Mouse (Mus musculus) neural tube, embryonic 11.5 days (tissue): ENCODE measurements at regions not wholly inside any gene's neighbourhood (a gene's known extent, or its start where the extent isn't known, plus 50 kb on each side); places are given as distances from the start of the nearest gene placed in this dataset.

Source experiments
- ATAC-seq: fragments of 200-750 bp; cut with Nextera tagmentation; 2 replicates; pipeline ENCODE4 v1.8.0; 2017; ENCODE audit warnings: moderate number of reproducible peaks, mild to moderate bottlenecking, moderate TSS enrichment, moderate library complexity; ENCODE audit not compliant: insufficient read depth, low FRiP score, low TSS enrichment
- DNase-seq: peaks from one replicate; pipeline ENCODE4 v3.0.0-alpha.2; 2015; ENCODE audit warnings: low spot score
- H3K27ac ChIP-seq: fragments of 300-500 bp; sonication (generic); 2 replicates; pipeline ENCODE4 v1.5.1; 2014; ENCODE audit warnings: low read depth, mild to moderate bottlenecking, low read length
- H3K27me3 ChIP-seq: fragments of 300-500 bp; sonication (generic); 2 replicates; pipeline ENCODE4 v1.6.1; 2014; ENCODE audit warnings: mild to moderate bottlenecking, low read length, mixed read lengths; ENCODE audit not compliant: control insufficient read depth, insufficient read depth
- H3K36me3 ChIP-seq: fragments of 300-500 bp; sonication (generic); 2 replicates; pipeline ENCODE4 v1.6.1; 2014; ENCODE audit warnings: mild to moderate bottlenecking, low read length, moderate library complexity, mixed read lengths; ENCODE audit not compliant: control insufficient read depth, insufficient read depth
- H3K4me1 ChIP-seq: fragments of 300-500 bp; sonication (generic); 2 replicates; pipeline ENCODE4 v1.6.1; 2014; ENCODE audit warnings: low read length, mixed read lengths; ENCODE audit not compliant: control insufficient read depth, insufficient read depth
- H3K4me2 ChIP-seq: fragments of 300-500 bp; sonication (generic); 2 replicates; pipeline ENCODE4 v1.6.1; 2014; ENCODE audit warnings: low read depth, mild to moderate bottlenecking, moderate library complexity
- H3K4me3 ChIP-seq: fragments of 300-500 bp; sonication (generic); 2 replicates; pipeline ENCODE4 v1.5.1; 2014; ENCODE audit warnings: low read depth, low read length
- H3K9ac ChIP-seq: fragments of 300-500 bp; sonication (generic); 2 replicates; pipeline ENCODE4 v1.6.1; 2014; ENCODE audit warnings: mild to moderate bottlenecking, low read length
- H3K9me3 ChIP-seq: fragments of 300-500 bp; sonication (generic); 2 replicates; pipeline ENCODE4 v1.6.1; 2016; ENCODE audit warnings: low read length; ENCODE audit not compliant: control insufficient read depth
- WGBS: fragments of 180-500 bp; shearing (Covaris S2); extraction: QIAGEN DNeasy Blood & Tissue Kit; methylation state at CpG from one replicate; pipeline ENCODE4 v1.1.7; 2014; 5-methylcytosine and 5-hydroxymethylcytosine counted together

DNA sequence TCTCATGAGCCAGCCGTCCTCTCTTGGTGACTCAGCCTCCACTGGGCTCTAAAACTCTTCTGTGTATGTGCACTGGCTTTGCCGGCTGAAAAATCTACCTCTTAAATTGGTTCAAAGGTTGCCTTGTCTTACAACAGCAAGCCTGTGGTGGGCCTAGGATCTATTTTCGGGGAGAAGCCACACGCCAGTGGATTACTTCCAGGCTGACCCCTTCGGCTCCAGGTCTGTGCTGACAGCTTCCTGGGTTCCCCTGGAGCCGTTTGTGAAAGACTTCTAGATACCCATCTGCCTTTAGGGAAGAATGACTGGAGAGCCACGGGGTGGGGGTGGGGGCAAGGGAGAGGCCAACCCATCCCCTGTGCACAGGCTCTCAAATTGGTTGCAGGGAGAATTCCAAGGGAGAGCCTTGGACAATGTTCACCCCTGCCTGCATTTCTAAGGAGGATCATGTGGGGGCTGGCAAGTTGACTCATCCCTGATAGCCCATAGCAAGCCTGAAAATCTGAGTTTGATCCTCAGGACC lies 90.3 kb downstream of the Smim20 start:
- Histone ChIP-seq H3K9ac (no peak overlapping the region), H3K36me3 (no peaks in the 10 kb centered on the region), H3K4me1 (no peaks in the 10 kb centered on the region), H3K4me2 (no peak overlapping the region), H3K27ac (no peak overlapping the region), H3K27me3 (no peaks in the 10 kb centered on the region), H3K9me3 (no peaks in the 10 kb centered on the region), H3K4me3 (no peak overlapping the region)
- ATAC-seq: no peak
- no peak for DNase-seq
- 71% methylated on average over 7 of the region's 7 CpGs for WGBS

DNA sequence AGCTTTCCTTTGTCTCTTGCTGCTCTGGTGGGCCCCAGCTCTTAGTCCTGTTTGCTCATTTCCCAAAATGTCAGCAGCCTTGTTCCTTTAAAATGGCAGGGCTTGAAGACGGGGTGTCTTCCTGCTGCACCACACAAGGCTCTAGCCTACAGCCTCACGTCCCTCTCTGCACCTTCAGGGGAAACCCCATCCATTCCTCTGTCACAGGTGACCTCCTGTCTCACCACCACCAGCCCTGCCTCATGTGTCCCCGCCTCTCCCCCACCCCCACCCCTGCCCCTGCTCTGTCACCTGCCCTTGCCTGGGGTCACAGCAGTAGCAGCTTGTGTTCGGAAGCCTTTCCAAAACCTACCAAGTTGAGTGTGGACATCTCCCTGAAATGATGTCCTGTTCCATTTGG lies 91.3 kb downstream of the Smim20 start:
- Histone ChIP-seq H3K9ac (no peak overlapping the region), H3K4me1 (no peaks in the 10 kb centered on the region), H3K27me3 (no peaks in the 10 kb centered on the region), H3K36me3 (no peaks in the 10 kb centered on the region), H3K9me3 (no peaks in the 10 kb centered on the region), H3K4me3 (no peak overlapping the region), H3K27ac (no peak overlapping the region), H3K4me2 (no peak overlapping the region)
- no peak for DNase-seq
- 65% methylated on average over 4 of the region's 4 CpGs for WGBS
- no peak for ATAC-seq

DNA sequence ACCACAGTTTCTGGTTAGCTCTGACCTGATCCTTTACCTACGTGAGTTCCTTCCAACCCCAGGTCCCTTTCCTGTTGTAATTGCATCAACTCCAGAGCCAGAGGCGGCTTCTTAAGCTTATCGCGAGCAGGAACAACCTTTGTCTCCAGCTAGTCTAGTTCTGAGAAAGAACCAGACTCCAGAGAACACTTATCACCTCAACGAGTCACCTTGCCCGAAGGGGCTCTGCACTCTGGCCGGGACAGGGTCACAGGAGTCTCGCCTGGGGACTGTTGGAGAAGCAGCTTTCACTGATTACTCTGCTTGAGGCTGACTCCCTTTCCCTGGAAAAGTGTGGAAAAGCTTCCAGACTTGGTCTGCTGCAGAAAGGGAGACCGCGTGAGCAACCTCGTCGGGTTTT lies 93.0 kb downstream of the Smim20 start:
- Histone ChIP-seq H3K36me3 (no peaks in the 10 kb centered on the region), H3K4me1 (no peaks in the 10 kb centered on the region), H3K27me3 (no peaks in the 10 kb centered on the region), H3K27ac (no peak overlapping the region), H3K9me3 (no peaks in the 10 kb centered on the region), H3K4me3 (no peak overlapping the region), H3K4me2 (no peak overlapping the region), H3K9ac (no peak overlapping the region)
- DNase-seq (no peak), ATAC-seq (no peak)
- 89% methylated on average over 12 of the region's 12 CpGs for WGBS

DNA sequence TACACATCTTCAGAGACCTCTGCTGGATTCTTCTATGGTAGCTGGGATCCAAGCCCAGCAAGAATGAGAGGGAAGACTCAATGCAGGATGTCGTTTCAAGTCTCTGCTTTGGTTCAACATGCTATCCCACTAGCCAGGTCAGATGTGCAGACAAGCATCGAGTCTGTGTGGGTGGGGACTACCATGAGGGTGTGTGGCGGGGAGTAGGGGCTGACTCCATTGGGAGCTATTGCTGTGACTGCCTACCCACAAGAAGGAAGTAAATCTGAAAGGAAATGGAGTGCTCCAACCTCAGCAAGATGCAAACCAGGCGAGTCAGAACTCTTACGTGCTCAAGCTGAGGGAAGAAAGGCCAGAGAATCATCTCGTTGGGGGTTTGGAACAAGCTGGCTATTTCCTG lies 94.4 kb downstream of the Smim20 start:
- no peak overlapping the region for H3K27ac ChIP-seq
- no peak overlapping the region for H3K4me2 ChIP-seq
- DNase-seq (no peak), ATAC-seq (no peak)
- no peak overlapping the region for H3K4me3 ChIP-seq
- no peaks in the 10 kb centered on the region for H3K9me3 ChIP-seq
- H3K27me3 ChIP-seq: no peaks in the 10 kb centered on the region
- H3K4me1 ChIP-seq: no peaks in the 10 kb centered on the region
- H3K36me3 ChIP-seq: no peaks in the 10 kb centered on the region
- H3K9ac ChIP-seq: no peak overlapping the region
- WGBS: 86% methylated on average over 6 of the region's 6 CpGs

GRCm38 (mm10) chr5:53363898-53364297 lies 97.0 kb downstream of the Smim20 start:
- Histone ChIP-seq H3K9me3 (no peaks in the 10 kb centered on the region), H3K36me3 (no peaks in the 10 kb centered on the region), H3K9ac (no peak overlapping the region), H3K4me2 (no peak overlapping the region), H3K27me3 (no peaks in the 10 kb centered on the region), H3K4me1 (no peaks in the 10 kb centered on the region), H3K27ac (no peak overlapping the region), H3K4me3 (no peak overlapping the region)
- WGBS: 70% methylated on average over 8 of the region's 8 CpGs
- DNase-seq: no peak
- no peak for ATAC-seq

GRCm38 (mm10) chr5:53366882-53367561 lies 98.9 kb upstream of the Rbpj start:
- Histone ChIP-seq H3K9me3 (no peaks in the 10 kb centered on the region), H3K9ac (no peak overlapping the region), H3K27me3 (no peaks in the 10 kb centered on the region), H3K27ac (no peak overlapping the region), H3K4me3 (no peak overlapping the region), H3K36me3 (no peaks in the 10 kb centered on the region), H3K4me2 (no peak overlapping the region), H3K4me1 (no peaks in the 10 kb centered on the region)
- DNase-seq (no peak), ATAC-seq (no peak)
- WGBS: 86% methylated on average over 6 of the region's 6 CpGs

DNA sequence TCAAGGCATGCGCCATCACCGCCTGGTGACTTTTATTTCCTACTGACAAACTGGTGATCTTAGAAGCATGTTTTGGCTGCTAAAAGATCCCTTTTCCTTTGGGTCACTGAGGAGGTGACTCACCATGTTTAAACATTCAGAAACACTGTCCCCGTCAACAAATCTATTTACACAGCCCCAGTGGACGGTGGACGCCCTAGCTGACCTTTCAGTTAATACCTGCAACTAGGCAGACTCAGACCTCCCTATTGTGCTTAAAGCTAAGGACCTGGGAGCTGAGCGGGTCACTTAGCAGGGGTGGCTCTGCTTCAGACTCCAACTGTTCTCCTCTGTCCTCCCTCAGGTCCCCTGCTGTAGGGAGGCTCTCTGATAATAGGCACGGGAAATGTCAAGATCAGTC lies 95.7 kb upstream of the Rbpj start:
- 91% methylated on average over 7 of the region's 7 CpGs for WGBS
- no peak overlapping the region for H3K27ac ChIP-seq
- H3K9me3 ChIP-seq: no peaks in the 10 kb centered on the region
- DNase-seq (no peak), ATAC-seq (no peak)
- no peak overlapping the region for H3K4me2 ChIP-seq
- no peak overlapping the region for H3K9ac ChIP-seq
- no peaks in the 10 kb centered on the region for H3K4me1 ChIP-seq
- H3K36me3 ChIP-seq: no peaks in the 10 kb centered on the region
- no peaks in the 10 kb centered on the region for H3K27me3 ChIP-seq
- H3K4me3 ChIP-seq: no peak overlapping the region

DNA sequence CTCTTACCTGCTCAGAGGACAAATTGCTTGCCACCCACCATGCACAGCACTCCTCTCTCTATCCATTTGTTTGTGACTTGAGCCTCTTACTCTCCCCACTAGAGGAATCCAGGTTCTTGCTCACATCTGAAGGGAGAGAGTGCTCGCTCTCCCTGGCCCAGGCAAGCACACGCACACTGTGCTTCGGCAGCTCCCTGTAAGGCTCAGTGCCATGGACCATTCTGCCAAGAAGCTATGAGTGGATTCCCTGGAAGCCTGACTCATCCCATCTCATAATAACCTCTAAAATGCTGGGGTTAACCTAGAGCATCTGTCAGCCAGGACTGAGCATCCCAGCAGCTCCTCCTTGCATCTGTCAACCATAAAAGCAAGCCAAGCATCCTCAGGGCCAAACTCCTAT lies 94.3 kb upstream of the Rbpj start:
- no peak overlapping the region for H3K4me3 ChIP-seq
- WGBS: 97% methylated on average over 3 of the region's 3 CpGs
- H3K9ac ChIP-seq: no peak overlapping the region
- H3K9me3 ChIP-seq: no peaks in the 10 kb centered on the region
- H3K4me2 ChIP-seq: no peak overlapping the region
- no peaks in the 10 kb centered on the region for H3K36me3 ChIP-seq
- no peaks in the 10 kb centered on the region for H3K27me3 ChIP-seq
- H3K27ac ChIP-seq: no peak overlapping the region
- no peaks in the 10 kb centered on the region for H3K4me1 ChIP-seq
- ATAC-seq: no peak
- no peak for DNase-seq

DNA sequence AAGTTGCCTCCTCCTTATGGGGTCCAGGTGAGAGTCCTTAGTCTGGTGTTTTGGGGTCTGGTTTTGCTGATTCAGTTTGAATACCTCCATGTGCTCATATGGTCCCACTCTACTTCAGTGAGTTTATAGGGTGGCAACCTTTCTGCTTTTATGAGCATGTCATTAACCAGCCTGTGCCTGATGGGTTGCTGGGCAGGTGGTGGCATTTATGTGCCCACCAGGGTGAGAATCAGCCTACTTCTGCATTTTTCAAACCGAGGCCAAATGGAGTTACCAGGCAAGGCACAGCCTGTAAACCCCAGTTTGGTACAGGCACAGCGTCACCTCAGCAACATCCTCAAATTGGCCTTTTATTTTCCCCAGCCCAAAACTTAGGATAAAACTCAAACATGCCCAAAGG lies 92.6 kb upstream of the Rbpj start:
- no peak for ATAC-seq
- WGBS: 86% methylated on average over 2 of the region's 2 CpGs
- no peak overlapping the region for H3K27ac ChIP-seq

More for the DNA sequence above, 92.6 kb upstream of the Rbpj start:
- H3K4me1 ChIP-seq: no peaks in the 10 kb centered on the region
- H3K4me2 ChIP-seq: no peak overlapping the region
- H3K27me3 ChIP-seq: no peaks in the 10 kb centered on the region
- no peak overlapping the region for H3K4me3 ChIP-seq
- no peaks in the 10 kb centered on the region for H3K36me3 ChIP-seq
- no peaks in the 10 kb centered on the region for H3K9me3 ChIP-seq
- H3K9ac ChIP-seq: no peak overlapping the region
- no peak for DNase-seq
